Mouse (Mus musculus): ENCODE data around the gene Casd1.

DNA sequence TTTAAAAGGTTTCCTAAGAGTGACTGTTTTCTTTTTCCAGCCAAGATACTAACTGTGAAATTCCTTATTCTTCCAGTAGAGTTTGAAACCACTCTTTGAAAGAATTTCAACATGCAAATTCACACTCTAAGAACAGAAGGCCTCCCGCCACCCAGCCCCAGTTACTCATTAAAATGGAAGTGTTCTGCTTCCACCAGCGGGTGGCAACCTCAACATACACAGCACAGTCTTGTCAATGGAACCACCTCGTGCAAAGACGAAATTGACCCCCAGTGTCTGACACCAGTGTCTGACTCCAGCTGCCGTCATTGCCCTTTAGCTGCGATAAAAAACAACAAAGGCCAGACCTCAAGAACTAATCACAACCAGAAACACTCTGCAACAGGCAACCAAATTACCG is 43.0 kb upstream of the Casd1 start:
- TF ChIP-seq CHD2 (IDR thresholded peaks at IDR 0.05; ENCODE audit: low read depth, low read length) = no peak
- no peak for TF ChIP-seq HCFC1 (IDR thresholded peaks at IDR 0.05; ENCODE audit: borderline replicate concordance, insufficient read depth, low read length)
- no peak; the same call in 1 of the 2 replicates for TF ChIP-seq ZC3H11A (IDR thresholded peaks at IDR 0.05; ENCODE audit: borderline replicate concordance, low read depth, low read length)

All from ES-E14 (cell line).